Mouse (Mus musculus) midbrain, postnatal 0 days (tissue): ENCODE results near the gene Tm4sf20. TPM values are rescaled to one million over a fixed set of nuclear protein-coding genes. Genes with fewer than 3 reads are reported as not detected.

ENCODE experiments used
- ATAC-seq: fragments of 200-750 bp; cut with Nextera tagmentation; 2 replicates; pipeline ENCODE4 v1.8.0; 2017; ENCODE audit warnings: moderate number of reproducible peaks, mild to moderate bottlenecking, moderate TSS enrichment, moderate library complexity; ENCODE audit not compliant: low FRiP score
- DNase-seq: peaks from one replicate; pipeline ENCODE4 v3.0.0-alpha.2; 2015; ENCODE audit warnings: low spot score
- H3K27ac ChIP-seq: fragments of 300-500 bp; sonication (generic); 2 replicates; pipeline ENCODE4 v1.5.1; 2014; ENCODE audit warnings: low read depth, mild to moderate bottlenecking, low read length, mixed read lengths
- H3K27me3 ChIP-seq: fragments of 300-500 bp; sonication (generic); 2 replicates; pipeline ENCODE4 v1.6.1; 2014; ENCODE audit warnings: low read length, control low read depth, mixed read lengths; ENCODE audit not compliant: insufficient read depth
- H3K36me3 ChIP-seq: fragments of 300-500 bp; sonication (generic); 2 replicates; pipeline ENCODE4 v1.6.1; 2014; ENCODE audit warnings: low read length, control low read depth, mixed read lengths; ENCODE audit not compliant: insufficient read depth
- H3K4me1 ChIP-seq: fragments of 300-500 bp; sonication (generic); 2 replicates; pipeline ENCODE4 v1.6.1; 2014; ENCODE audit warnings: mild to moderate bottlenecking, control low read depth, antibody characterized with exemption, low read length, mixed read lengths; ENCODE audit not compliant: insufficient read depth
- H3K4me2 ChIP-seq: fragments of 300-500 bp; sonication (generic); 2 replicates; pipeline ENCODE4 v1.6.1; 2014; ENCODE audit warnings: low read depth, mild to moderate bottlenecking, low read length, mixed read lengths; ENCODE audit not compliant: poor library complexity, severe bottlenecking
- H3K4me3 ChIP-seq: fragments of 300-500 bp; sonication (generic); 2 replicates; pipeline ENCODE4 v1.5.1; 2014; ENCODE audit warnings: low read depth, mild to moderate bottlenecking, low read length, moderate library complexity
- H3K9ac ChIP-seq: fragments of 300-500 bp; sonication (generic); replicated peaks from 2 replicates; pipeline ENCODE4 v1.6.1; 2014; ENCODE audit warnings: mild to moderate bottlenecking, low read length, moderate library complexity, mixed read lengths; ENCODE audit not compliant: poor library complexity, severe bottlenecking
- H3K9me3 ChIP-seq: fragments of 300-500 bp; sonication (generic); 2 replicates; pipeline ENCODE4 v1.6.1; 2016; ENCODE audit warnings: low read length, control low read depth
- CTCF ChIP-seq: IDR thresholded peaks from 2 replicates; pipeline ENCODE4 v1.5.1; 2016; ENCODE audit warnings: antibody characterized with exemption, mild to moderate bottlenecking
- WGBS: fragments of 180-500 bp; shearing (Covaris S2); extraction: QIAGEN DNeasy Blood & Tissue Kit; methylation state at CpG from one replicate; pipeline ENCODE4 v1.1.7; 2014; 5-methylcytosine and 5-hydroxymethylcytosine counted together
- polyA plus RNA-seq: library from polyadenylated mRNA; unstranded; fragments of >200 nt; fragmentation: Nextera tagmentation; extraction: Ambion mirVana; gene quantifications from 2 replicates; pipeline ENCODE4 v1.2.1, GENCODE M21; 2015
- total RNA-seq: library from RNA; depleted of rRNA; stranded (reverse); fragments of >200 nt; gene quantifications from 2 replicates; pipeline ENCODE4 v1.2.3, GENCODE M21; 2014

Gene Tm4sf20
- total and polyA plus RNA-seq, 2 experiments from 2014 or later: not detected

DNA sequence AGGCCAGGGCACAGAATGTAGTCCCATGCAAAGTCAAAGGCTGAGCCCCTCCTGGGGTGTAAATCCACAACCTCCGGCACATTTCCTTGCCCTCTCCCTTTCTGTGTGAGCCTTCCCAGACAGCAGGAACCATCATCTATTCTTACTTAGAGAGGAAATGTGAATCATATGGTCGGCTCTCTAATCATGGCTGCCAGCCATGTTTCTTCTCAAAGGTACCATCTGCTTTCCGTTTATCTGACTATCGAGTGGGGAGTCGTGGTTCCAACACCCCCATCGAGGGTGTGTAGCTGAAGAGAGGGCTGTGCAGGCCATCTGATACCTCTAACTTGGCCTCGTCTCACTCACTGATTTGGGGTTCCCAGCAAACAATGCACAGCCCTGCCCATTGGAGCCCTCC is 19.8 kb upstream of the Tm4sf20 start:
- WGBS: 75% methylated on average over 7 of the region's 7 CpGs
- H3K9me3 ChIP-seq: no peaks in the 10 kb centered on the region
- H3K4me3 ChIP-seq: no peak overlapping the region
- H3K4me2 ChIP-seq: no peak overlapping the region
- ATAC-seq (no peak), DNase-seq (no peak)
- H3K27me3 ChIP-seq: no peaks in the 10 kb centered on the region; the same call in 1 of the 2 replicates
- no peak overlapping the region for H3K9ac ChIP-seq
- H3K27ac ChIP-seq: no peak overlapping the region
- TF ChIP-seq CTCF: no peak
- no peaks in the 10 kb centered on the region for H3K36me3 ChIP-seq
- H3K4me1 ChIP-seq: no peaks in the 10 kb centered on the region

DNA sequence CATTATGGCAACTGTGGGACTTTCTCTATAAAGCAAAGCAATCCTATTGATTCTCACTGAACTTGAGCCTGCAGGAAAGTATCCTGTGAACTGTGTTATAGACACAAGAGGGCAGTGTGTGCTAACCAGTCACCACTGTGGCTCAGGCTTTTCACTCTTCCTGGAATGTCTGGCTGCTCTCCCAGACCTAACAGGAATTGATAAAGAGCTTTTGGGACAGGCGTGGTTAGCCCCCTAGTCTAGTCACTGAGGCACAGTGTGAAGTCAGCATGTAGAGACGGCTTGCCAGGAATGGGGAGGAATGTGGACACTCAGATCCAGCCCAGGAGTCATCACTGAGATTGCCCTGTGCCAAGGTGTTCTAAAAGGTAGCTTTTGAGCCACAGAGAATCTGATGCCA is 19.2 kb upstream of the Tm4sf20 start:
- WGBS: 0% methylated on average over 2 of the region's 2 CpGs
- no peak overlapping the region for H3K9ac ChIP-seq
- H3K9me3 ChIP-seq: no peaks in the 10 kb centered on the region
- no peaks in the 10 kb centered on the region; the same call in 1 of the 2 replicates for H3K27me3 ChIP-seq
- H3K36me3 ChIP-seq: no peaks in the 10 kb centered on the region
- no peak overlapping the region for H3K4me2 ChIP-seq
- no peaks in the 10 kb centered on the region for H3K4me1 ChIP-seq
- H3K4me3 ChIP-seq: no peak overlapping the region
- no peak overlapping the region for H3K27ac ChIP-seq
- peak; percentile 95 for TF ChIP-seq CTCF
- ATAC-seq: peak; percentile 84
- DNase-seq: peak; percentile 92

- DNase-seq (no peak), ATAC-seq (no peak)
- Histone ChIP-seq H3K27ac (no peak overlapping the region), H3K9me3 (no peaks in the 10 kb centered on the region), H3K36me3 (no peaks in the 10 kb centered on the region), H3K9ac (no peak overlapping the region), H3K4me3 (no peak overlapping the region), H3K4me1 (no peaks in the 10 kb centered on the region), H3K4me2 (no peak overlapping the region), H3K27me3 (no peaks in the 10 kb centered on the region; the same call in 1 of the 2 replicates)
- TF ChIP-seq CTCF: no peak
- 79% methylated on average over 6 of the region's 6 CpGs for whole genome bisulfite sequencing
These were observed 17.3 kb upstream of the Tm4sf20 start for GRCm38 (mm10) chr1:82785546-82785945.

DNA sequence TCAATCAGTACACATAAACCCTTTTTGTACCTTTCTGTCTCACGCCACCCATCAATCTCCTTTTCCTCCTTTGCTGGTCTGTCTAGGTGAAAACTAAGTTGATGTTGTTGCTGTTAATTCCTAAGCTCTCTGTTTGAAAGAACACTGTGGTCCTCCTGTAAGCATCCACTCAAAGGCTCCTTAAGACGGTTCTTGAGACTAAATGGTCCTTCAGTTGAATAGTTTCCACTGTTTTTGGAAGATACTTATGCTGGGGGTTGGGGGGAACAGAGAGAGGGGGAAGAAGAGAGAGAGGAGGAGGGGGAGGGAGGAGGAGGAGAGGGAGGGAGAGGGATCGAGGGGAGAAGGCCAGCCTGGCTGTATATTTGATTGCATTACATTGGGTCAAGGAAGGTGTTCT is 15.3 kb upstream of the Tm4sf20 start:
- no peak for TF ChIP-seq CTCF
- Histone ChIP-seq H3K9me3 (no peaks in the 10 kb centered on the region), H3K27ac (no peak overlapping the region), H3K4me3 (no peak overlapping the region), H3K4me1 (no peaks in the 10 kb centered on the region), H3K27me3 (no peaks in the 10 kb centered on the region; the same call in 1 of the 2 replicates), H3K36me3 (no peaks in the 10 kb centered on the region), H3K4me2 (no peak overlapping the region), H3K9ac (no peak overlapping the region)
- ATAC-seq: no peak
- WGBS: 77% methylated on average over 3 of the region's 3 CpGs
- DNase-seq: no peak

DNA sequence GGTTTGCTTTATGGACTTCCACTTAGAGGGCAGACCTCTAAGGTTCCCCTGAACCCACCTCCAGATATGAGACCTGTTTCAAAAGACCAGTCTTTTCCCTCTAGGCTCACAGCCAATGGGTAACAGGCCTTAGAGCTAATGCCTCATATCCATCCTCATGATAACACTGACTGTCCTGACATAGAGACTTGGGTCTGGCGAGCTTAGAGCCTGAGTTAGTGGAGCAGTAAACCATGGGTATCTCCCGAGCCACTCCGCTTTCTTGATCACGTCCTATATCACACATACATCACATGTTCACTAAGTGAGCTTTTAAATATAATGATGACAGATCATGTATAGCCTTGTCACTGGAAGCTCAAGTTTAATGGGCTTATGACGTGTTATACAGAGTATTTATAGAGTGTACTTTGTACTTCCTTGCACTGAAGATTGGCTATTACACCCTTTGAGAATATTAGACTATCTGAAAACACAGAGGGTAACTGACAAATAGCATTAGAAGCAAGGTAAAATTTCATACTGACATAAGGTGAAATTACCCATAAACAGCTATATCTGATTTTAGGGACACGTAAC is 11.2 kb upstream of the Tm4sf20 start:
- DNase-seq (no peak), ATAC-seq (no peak)
- 84% methylated on average over 6 of the region's 6 CpGs for WGBS
- H3K4me3 ChIP-seq: no peak overlapping the region
- no peaks in the 10 kb centered on the region for H3K9me3 ChIP-seq
- no peak overlapping the region for H3K9ac ChIP-seq
- H3K4me2 ChIP-seq: no peak overlapping the region
- TF ChIP-seq CTCF: no peak
- no peaks in the 10 kb centered on the region for H3K27me3 ChIP-seq
- H3K4me1 ChIP-seq: no peaks in the 10 kb centered on the region
- H3K27ac ChIP-seq: no peak overlapping the region
- no peaks in the 10 kb centered on the region for H3K36me3 ChIP-seq

DNA sequence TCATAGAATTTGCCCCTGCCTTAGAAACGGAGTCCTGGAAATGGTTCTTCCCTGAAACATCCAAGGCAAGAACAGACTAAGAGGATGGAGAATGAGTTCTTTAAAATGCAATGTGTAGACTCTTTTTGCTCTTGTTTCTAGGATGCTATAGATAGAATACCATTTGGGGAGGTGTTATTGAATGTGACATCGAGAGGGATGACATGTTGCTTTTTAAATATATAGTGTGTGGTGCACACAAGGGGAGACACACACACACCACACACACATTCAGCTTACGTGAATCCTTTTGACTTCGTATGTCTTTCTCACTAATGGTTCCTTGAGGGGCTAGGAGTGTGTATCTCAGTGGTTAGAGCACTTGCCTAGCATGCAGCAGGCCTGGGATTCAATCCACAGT is 7.0 kb upstream of the Tm4sf20 start:
- Histone ChIP-seq H3K4me1 (no peaks in the 10 kb centered on the region), H3K9ac (no peak overlapping the region), H3K27ac (no peak overlapping the region), H3K27me3 (no peaks in the 10 kb centered on the region), H3K4me3 (no peak overlapping the region), H3K4me2 (no peak overlapping the region), H3K9me3 (no peaks in the 10 kb centered on the region), H3K36me3 (no peaks in the 10 kb centered on the region)
- no peak for TF ChIP-seq CTCF
- DNase-seq (no peak), ATAC-seq (no peak)
- 95% methylated on average over 4 of the region's 4 CpGs for WGBS
